ENCODE assay signal across 23 mouse cellular contexts in genomic region chr2:9117523-9117922, GRCm38 (mm10).
"Had no signal": no experiment of that assay in that cellular context is flagged by ENCODE, and none has a peak within 500 bp of the region (broad histone marks: within the 10 kb centered on the region; RNA-seq: fewer than 3 reads in every experiment).

No protein-coding gene starts in this region.

- DNase-seq: kidney, adult 11 months; kidney, adult 8-10 months; kidney, postnatal 10 days; kidney, postnatal 36 days; left cerebral cortex, postnatal 4 days; liver, postnatal 0 days; lung, embryonic 14.5 days; right cerebral cortex, adult 18-20 months; right cerebral cortex, postnatal 14 days; right cerebral cortex, postnatal 4 days; thymus, adult 2 months; thymus, postnatal 14 days; thymus, postnatal 4 days had no signal

- H3K9me3 ChIP-seq: kidney, embryonic 15.5 days; limb, embryonic 12.5 days; limb, embryonic 15.5 days; neural tube, embryonic 12.5 days had no signal

- H3K9ac ChIP-seq: kidney, embryonic 15.5 days; limb, embryonic 12.5 days; limb, embryonic 15.5 days; liver, embryonic 14.5 days; liver, postnatal 0 days; lung, embryonic 14.5 days; neural tube, embryonic 12.5 days had no signal

- H3K27ac ChIP-seq: kidney, embryonic 15.5 days; limb, embryonic 12.5 days; limb, embryonic 15.5 days; liver, embryonic 14.5 days; macrophage; neural tube, embryonic 12.5 days; stomach, postnatal 0 days had no signal

- H3K27me3 ChIP-seq: kidney, embryonic 15.5 days; limb, embryonic 12.5 days; limb, embryonic 15.5 days; neural tube, embryonic 12.5 days had no signal

- H3K4me3 ChIP-seq: kidney, embryonic 15.5 days; limb, embryonic 12.5 days; limb, embryonic 15.5 days; myocyte; neural tube, embryonic 12.5 days had no signal

- H3K36me3 ChIP-seq: kidney, embryonic 15.5 days; limb, embryonic 12.5 days; limb, embryonic 15.5 days; neural tube, embryonic 12.5 days had no signal

- ATAC-seq: liver, postnatal 0 days; lung, postnatal 0 days had no signal

- H3K4me1 ChIP-seq: kidney, embryonic 15.5 days; limb, embryonic 12.5 days; limb, embryonic 15.5 days; neural tube, embryonic 12.5 days had no signal

- H3K4me2 ChIP-seq: kidney, embryonic 15.5 days; limb, embryonic 12.5 days; limb, embryonic 15.5 days; liver, embryonic 11.5 days; lung, embryonic 14.5 days; neural tube, embryonic 12.5 days had no signal
